Mouse (Mus musculus) bone marrow macrophage, adult 2 months (primary cell): ENCODE data around the gene Shisa7. TPM values are rescaled to one million over a fixed set of nuclear protein-coding genes. Genes with fewer than 3 reads are reported as not detected.
A peak's percentile ranks its signal among the peaks of the same experiment; 100 is the strongest.
"Not testable (repeated sequence)": the region's sequence is repeated elsewhere in the genome, so short reads cannot be mapped to it uniquely, and the experiment has no call there.

Experiments used
- H3K27ac ChIP-seq: 2 replicates; pipeline ENCODE4 v1.5.1; 2012; ENCODE audit warnings: low read depth, low read length; ENCODE audit not compliant: insufficient read depth
- H3K4me1 ChIP-seq: 2 replicates; pipeline ENCODE4 v1.6.1; 2012; ENCODE audit warnings: low read length; ENCODE audit not compliant: control insufficient read depth, insufficient read depth
- H3K4me3 ChIP-seq: 2 replicates; pipeline ENCODE4 v1.5.1; 2012; ENCODE audit warnings: mild to moderate bottlenecking, low read length, moderate library complexity; ENCODE audit not compliant: insufficient read depth
- CTCF ChIP-seq: IDR thresholded peaks from 2 replicates; pipeline ENCODE4 v1.5.1; 2012; ENCODE audit warnings: low read depth, mild to moderate bottlenecking, low read length, moderate library complexity
- POLR2A ChIP-seq: IDR thresholded peaks from 2 replicates; pipeline ENCODE4 v1.6.1; 2012; ENCODE audit warnings: mild to moderate bottlenecking, low read depth, low read length, borderline replicate concordance
- polyA plus RNA-seq: library from polyadenylated mRNA; stranded (reverse); fragments of >200 nt; gene quantifications from 2 replicates; pipeline ENCODE4 v1.2.4, GENCODE M21; 2012; ENCODE audit not compliant: missing spikeins, insufficient read depth, insufficient read length

Gene Shisa7
- not detected in 2 replicates for polyA plus RNA-seq

DNA sequence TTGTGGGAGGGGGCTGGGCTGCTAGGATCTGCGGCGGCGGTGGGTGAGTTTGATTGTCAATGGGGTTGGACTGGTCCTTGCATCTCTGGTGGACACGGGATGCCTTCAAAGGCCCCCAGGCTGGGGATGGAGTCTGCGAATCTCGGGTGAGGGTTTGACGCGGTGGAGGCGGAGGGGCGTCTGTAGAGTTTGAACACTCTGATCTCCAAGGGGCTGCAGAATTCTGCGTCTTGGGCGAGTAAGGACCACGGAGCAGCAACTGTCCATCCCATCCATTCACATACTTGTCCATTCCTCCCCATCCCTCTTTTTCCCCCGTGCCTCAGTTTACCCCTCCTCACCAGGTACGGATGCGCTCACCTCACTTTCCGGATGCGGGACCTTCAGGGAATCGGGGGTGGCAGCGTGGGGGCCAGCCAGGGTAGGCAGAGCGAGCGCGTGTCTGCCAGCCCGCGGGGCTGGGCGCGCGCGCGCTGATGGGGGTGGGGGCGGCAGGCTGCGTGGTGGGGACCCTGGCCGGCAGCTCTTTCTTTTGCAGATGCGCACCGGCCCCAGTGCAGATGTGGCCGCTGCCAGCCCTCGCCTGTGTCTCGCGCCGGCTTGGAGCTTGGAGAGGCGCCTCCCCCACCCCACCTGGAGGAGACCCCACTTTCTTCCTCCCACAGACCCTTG lies at the start of gene Shisa7:
Gene Shisa7 (minus strand): TSS at position 452 of the 672 bp plus-strand sequence.
- TF ChIP-seq CTCF (no peak), POLR2A (no peak)
- no peaks in the 10 kb centered on the region; the same call in 1 of the 2 replicates for H3K4me1 ChIP-seq
- no peak within 1 kb of the TSS for H3K27ac ChIP-seq
- no peak within 1 kb of the TSS for H3K4me3 ChIP-seq

DNA sequence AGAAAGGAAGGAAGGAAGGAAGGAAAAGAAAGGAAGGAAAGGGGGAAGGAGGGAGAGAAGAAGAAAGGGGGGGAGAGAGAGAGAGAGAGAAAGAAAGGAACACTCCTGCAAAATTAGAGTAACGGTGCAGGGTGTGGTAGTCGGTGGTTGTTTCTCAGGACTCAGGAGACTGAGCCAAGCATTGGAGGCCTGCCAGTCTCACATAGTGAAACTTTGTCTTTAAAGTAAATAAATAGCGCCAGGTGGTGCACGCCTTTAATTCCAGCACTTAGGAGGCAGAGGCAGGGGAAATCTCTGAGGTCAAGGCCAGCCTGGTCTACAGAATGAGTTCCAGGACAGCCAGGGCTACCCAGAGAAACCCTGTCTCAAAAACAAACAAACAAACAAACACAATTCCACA lies 42.2 kb upstream of the Shisa7 start:
- Histone ChIP-seq H3K27ac (no peak overlapping the region), H3K4me1 (no peaks in the 10 kb centered on the region), H3K4me3 (no peak overlapping the region)
- TF ChIP-seq CTCF: no peak
- TF ChIP-seq POLR2A: no peak

DNA sequence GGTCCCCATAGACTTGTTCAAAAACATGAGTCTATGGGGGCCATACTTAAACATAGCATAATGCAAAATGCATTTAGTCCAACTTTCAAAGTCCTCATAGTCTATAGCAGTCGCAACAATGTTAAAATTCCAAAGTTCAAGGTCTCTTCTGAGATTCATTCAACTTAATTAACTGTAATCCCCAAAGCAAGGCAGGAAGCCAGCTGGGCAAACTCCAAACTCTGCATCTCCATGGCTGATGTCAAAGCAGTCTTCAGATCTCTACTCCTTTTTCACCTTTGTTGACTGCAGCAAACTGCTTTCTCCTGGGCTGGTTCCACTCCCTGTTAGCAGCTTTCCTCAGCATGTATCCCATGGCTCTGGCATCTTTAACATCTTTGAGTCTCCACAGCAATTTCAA lies 34.5 kb upstream of the Shisa7 start:
- not testable (repeated sequence) for H3K4me3 ChIP-seq

DNA sequence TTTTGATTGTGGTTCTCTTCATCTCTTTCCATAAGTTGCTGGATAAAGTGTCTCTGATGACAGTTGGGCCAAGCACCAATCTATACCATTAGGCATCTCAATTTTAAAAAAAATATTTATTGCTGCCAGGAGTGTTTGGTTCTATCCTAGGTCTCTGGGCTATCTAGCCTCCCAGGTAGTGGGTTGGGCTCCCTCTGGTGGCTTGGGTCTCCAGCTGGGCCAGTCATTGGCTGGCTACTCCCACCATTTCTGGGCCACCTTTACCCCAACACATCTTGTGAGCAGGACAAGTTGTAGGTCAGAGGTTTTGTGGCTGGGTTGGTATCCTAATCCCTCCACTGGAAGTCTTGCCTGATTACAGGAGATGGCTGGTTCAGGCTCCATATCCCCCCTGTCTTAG lies 33.7 kb upstream of the Shisa7 start:
- H3K27ac ChIP-seq: no peak overlapping the region
- H3K4me1 ChIP-seq: peaks cover 7% of the 10 kb centered on the region
- no peak overlapping the region for H3K4me3 ChIP-seq
- peak; percentile 16; the same call in 1 of the 2 replicates for TF ChIP-seq CTCF
- no peak for TF ChIP-seq POLR2A

More for the DNA sequence above, 34.5 kb upstream of the Shisa7 start:
- H3K27ac ChIP-seq, H3K4me1 ChIP-seq: not testable (repeated sequence)

DNA sequence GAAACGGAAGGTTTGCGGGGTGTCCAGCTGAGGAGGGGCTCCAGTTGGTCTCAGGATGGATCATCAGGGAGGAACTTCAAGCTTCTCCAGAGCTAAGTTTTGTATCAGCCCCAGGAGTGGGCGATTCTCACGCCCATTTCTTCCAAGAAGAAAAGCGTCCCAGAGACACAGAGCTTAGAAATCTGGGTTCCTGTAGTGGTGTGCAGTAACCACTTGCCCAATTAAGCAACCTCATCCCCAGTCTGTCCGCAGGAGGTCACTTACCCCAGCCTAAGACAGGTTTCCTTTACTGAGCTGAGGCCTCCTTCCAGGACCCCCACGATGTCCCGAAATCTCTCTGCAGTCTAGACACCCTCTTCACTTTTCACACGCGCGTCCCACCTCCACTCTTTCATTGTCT lies 32.7 kb upstream of the Shisa7 start:
- H3K4me1 ChIP-seq: peaks cover 7% of the 10 kb centered on the region
- TF ChIP-seq POLR2A (no peak), CTCF (no peak)
- peak overlapping the region; percentile 71 for H3K4me3 ChIP-seq
- peak overlapping the region; percentile 11; the same call in 1 of the 2 replicates for H3K27ac ChIP-seq

DNA sequence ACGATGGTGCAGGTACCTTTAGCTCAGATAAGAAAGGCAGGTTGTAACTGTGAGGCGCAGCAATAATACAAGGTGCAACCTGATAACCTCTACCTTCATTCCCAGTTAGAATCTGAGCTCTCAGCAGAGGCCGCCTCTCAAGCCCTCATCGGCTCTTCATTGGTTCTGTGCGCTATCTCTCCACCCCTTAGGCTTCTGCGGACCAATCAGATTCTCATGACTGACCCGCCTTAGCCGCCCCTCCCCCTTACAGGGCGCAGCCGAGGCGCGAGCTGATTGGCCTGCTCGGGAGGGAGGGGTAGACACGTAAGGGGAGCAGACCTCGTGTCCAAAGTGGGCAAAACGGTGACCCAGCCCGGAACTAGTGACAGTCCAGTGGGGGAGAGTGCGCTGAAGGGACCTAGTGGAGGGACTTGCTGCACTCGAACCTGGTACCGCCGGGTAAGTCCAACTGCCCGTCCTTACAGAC lies 32.3 kb upstream of the Shisa7 start, which contains the start of gene Isoc2a:
Gene Isoc2a (plus strand): TSS at position 401 of the 469 bp plus-strand sequence.
- no peak for TF ChIP-seq POLR2A
- no peak for TF ChIP-seq CTCF
- H3K4me1 ChIP-seq: peaks cover 7% of the 10 kb centered on the region
- H3K4me3 ChIP-seq: peak within 1 kb of the TSS; percentile 71
- H3K27ac ChIP-seq: peak within 1 kb of the TSS; percentile 11; the same call in 1 of the 2 replicates

DNA sequence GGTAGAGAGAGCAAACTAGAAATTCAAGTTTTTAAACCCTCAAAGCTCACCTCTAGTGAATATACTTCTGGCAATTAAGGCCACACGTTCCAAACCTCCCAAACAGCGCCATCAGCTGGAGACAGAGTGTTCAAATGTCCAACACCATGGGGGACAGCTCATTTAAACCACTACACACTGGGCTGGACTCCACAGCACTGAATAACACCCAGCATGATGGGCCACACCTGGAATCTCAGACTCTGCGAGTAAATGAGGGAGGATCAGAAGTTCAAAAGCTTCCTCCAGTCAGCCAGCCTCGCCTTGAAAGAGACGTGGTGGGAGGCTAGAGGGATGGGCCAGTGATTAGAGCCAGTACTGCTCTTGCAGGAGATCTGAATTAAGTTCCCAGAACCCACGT lies 25.6 kb upstream of the Shisa7 start, which contains the start of gene Isoc2b:
Gene Isoc2b (minus strand): TSS at position 126 of the 400 bp plus-strand sequence.
- H3K4me1 ChIP-seq: peaks cover 4% of the 10 kb centered on the region; the same call in 1 of the 2 replicates
- no peak for TF ChIP-seq CTCF
- TF ChIP-seq POLR2A: no peak
- no peak within 1 kb of the TSS for H3K27ac ChIP-seq
- no peak within 1 kb of the TSS for H3K4me3 ChIP-seq

DNA sequence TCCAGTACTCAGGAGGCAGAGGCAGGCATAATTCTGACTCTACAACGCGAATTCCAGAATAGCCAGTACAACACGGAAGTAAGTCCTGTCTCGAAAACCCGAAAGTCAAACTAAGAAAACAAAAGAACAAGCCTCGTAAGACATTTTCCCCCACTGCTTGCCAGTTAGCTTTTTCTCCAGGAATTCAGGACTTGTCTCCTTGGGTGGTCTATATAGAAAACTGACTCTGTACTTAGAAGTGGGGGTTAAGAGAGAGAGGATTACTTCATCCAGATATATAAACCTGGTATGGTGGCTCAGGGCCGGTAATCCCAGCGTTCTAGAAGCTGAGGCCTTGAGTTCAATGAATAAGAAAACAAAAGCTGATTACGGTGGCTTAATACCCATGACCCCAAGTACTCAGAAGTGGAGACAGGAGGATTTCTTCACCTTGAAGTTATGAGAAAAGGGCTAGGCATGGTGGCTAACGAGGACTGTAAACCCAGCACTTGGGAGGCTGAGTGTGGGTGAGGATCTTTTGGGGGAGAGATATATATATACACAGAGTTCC lies 22.2 kb upstream of the Shisa7 start:
- peaks cover 16% of the 10 kb centered on the region for H3K4me1 ChIP-seq
- H3K27ac ChIP-seq: peak overlapping the region; percentile 90
- TF ChIP-seq POLR2A (no peak), CTCF (no peak)
- H3K4me3 ChIP-seq: peak overlapping the region; percentile 97

DNA sequence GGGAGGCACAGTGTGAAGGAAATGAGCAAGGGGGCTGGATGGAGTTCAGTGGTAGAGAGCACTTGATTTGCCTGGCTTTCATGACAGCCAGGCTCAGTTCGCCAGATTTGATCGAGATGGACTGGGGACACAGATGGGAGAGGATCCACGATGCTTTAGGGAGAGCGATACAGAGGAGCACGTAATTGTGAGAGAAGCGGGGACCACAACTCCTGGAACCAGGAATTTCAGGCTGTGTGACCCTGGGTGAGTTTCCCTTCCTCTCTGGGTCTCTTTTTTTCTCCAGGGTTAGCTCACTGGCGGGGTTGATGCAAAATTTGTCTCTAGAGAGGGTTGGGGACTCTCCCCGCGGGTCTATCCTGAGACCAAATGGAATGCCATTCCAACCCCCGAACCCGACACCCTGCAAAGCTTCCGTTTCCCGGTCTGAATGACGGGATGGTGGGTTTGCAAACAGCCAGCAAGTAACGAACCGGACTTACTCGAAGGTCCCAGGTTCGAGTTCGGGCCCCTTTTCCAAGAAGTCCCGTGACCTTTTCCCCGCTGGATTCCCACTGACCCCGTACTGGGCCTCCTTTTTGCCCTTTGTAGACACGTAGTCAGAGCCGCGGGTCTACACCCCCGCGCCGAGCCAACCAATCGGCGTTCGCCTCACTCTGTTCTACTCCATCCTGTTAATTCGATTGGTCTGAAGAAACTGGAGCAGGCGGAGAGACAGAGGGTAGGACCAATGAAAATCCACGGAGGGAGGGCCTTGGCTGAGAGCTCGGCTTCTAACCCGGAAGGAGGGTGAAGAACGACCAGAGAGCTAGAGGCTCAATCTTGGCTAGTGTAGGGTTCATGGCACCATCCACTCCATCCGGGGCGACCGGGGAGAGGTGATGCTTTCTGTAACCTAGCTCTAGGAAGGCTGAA lies 21.3 kb upstream of the Shisa7 start:
- Histone ChIP-seq H3K4me3 (peak overlapping the region; percentile 97), H3K4me1 (peaks cover 16% of the 10 kb centered on the region), H3K27ac (peak overlapping the region; percentile 90)
- peak; percentile 87 for TF ChIP-seq POLR2A
- no peak for TF ChIP-seq CTCF

DNA sequence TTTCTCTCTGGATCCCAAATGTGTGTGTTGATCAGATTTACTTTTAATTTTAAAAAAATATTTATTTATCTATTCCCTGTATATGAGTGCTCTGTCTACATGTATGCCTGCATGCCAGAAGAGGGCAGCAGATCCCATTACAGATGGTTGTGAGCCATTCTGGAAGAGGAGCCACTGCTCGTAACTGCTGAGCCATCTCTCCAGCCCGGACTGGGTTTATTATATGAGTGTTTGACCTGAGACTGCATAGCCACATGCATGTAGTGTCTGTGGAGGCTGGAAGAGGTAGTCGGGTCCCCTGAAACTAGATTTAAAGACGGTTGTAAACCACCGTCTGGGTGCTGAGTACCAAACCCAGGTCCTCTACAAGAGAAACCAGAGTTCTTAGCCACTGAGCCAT lies 20.6 kb upstream of the Shisa7 start:
- H3K4me3 ChIP-seq: peak overlapping the region; percentile 78; the same call in 1 of the 2 replicates

More for the DNA sequence above, 20.6 kb upstream of the Shisa7 start:
- Histone ChIP-seq H3K4me1 (peaks cover 16% of the 10 kb centered on the region), H3K27ac (peak overlapping the region; percentile 49; the same call in 1 of the 2 replicates)
- TF ChIP-seq CTCF (peak; percentile 23; the same call in 1 of the 2 replicates), POLR2A (no peak)
